Mouse (Mus musculus) cerebellum, adult 2 months (tissue): Measurements from ENCODE around the gene Mrpl23.

Experiments
- CTCF ChIP-seq: fragments of 200-500 bp; IDR thresholded peaks from 2 replicates; pipeline ENCODE4 v1.5.1; 2011; ENCODE audit warnings: low read depth, mild to moderate bottlenecking, control low read depth, low read length, moderate library complexity, borderline replicate concordance; ENCODE audit not compliant: insufficient read depth
- POLR2A ChIP-seq: fragments of 200-500 bp; IDR thresholded peaks from 2 replicates; pipeline ENCODE4 v1.6.1; 2011; ENCODE audit warnings: low read length, control low read depth, borderline replicate concordance; ENCODE audit not compliant: insufficient read depth

DNA sequence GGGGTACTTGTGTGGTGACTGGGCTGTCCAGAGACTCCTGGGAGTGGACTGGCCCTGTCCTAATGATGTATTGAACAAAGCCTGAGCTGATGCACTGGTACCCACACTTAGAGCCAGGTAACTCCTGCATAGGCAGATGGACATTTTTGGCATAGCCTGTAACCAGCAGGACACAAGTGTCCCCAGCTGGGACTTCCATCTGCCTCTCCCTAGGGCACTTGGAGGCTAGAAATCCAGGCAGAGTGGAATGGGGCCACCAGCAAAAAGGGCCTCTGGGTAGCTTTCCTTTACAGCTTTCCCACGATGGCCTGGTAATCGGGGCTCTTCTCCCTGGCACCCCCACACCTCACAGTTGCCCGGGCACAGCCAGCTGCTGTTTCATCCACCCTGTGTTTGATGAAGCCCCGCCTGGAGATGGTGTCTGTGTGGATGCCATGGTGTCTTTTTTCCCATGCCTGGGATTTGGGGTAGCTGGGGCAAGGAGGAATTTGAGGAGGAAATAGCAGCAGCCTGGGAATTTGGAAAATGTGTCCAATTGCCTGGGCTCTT, 29.4 kb downstream of the Mrpl23 start:
- TF ChIP-seq CTCF (no peak), POLR2A (0 out of 2 replicates have a peak, but pooled peaks have one; percentile 5)
